Mouse (Mus musculus) heart, adult 2 months (tissue): Measurements from ENCODE around the gene Capn8.

ENCODE experiments used
- CTCF ChIP-seq: fragments of 200-600 bp; IDR thresholded peaks from 2 replicates; pipeline ENCODE4 v1.8.1; 2022; ENCODE audit warnings: antibody characterized with exemption, mild to moderate bottlenecking, moderate library complexity
- EP300 ChIP-seq: fragments of 200-500 bp; IDR thresholded peaks from 2 replicates; pipeline ENCODE4 v1.6.1; 2011; ENCODE audit warnings: low read depth, low read length, control low read depth; ENCODE audit not compliant: insufficient read depth

- TF ChIP-seq CTCF (no peak), EP300 (no peak)
These were observed 2.8 kb upstream of the Capn8 start for GRCm38 (mm10) chr1:182561945-182562514.
